Mouse (Mus musculus) G1E (cell line): ENCODE measurements around the gene Arhgap24.

ENCODE experiments used
- CTCF ChIP-seq: IDR thresholded peaks from 2 replicates; pipeline ENCODE4 v1.5.1; 2012; ENCODE audit warnings: low read depth, low read length, inconsistent platforms, mixed read lengths
- GATA1 ChIP-seq: IDR thresholded peaks from 2 replicates; pipeline ENCODE4 v1.6.1; 2012; ENCODE audit warnings: borderline replicate concordance, low read length, inconsistent platforms, mixed read lengths
- GATA2 ChIP-seq: IDR thresholded peaks from 2 replicates; pipeline ENCODE4 v1.6.1; 2012; ENCODE audit warnings: low read depth, low read length, inconsistent platforms, borderline replicate concordance
- POLR2AphosphoS5 ChIP-seq: IDR thresholded peaks from 2 replicates; pipeline ENCODE4 v1.6.1; 2012; ENCODE audit warnings: low read depth, low read length, inconsistent platforms; ENCODE audit not compliant: insufficient replicate concordance
- TAL1 ChIP-seq: conservative IDR thresholded peaks from 2 replicates; pipeline ENCODE4 v1.6.1; 2012; ENCODE audit warnings: low read depth, low read length, inconsistent platforms, mixed read lengths

GRCm38 (mm10) chr5:102898301-102898700, 417.1 kb downstream of the Arhgap24 start:
- TF ChIP-seq CTCF: no peak
- TF ChIP-seq TAL1: no peak
- TF ChIP-seq GATA2: no peak
- no peak for TF ChIP-seq GATA1
- no peak for TF ChIP-seq POLR2AphosphoS5
